Mouse (Mus musculus) CH12.LX (cell line): ENCODE measurements around the gene Cep78. TPM values are rescaled to one million over a fixed set of nuclear protein-coding genes. Genes with fewer than 3 reads are reported as not detected.
A peak's percentile ranks its signal among the peaks of the same experiment; 100 is the strongest.

Source experiments
- DNase-seq: peaks from one replicate; pipeline ENCODE4 v3.0.0-alpha.2; 2013; ENCODE audit errors: extremely low read depth
- H3K27ac ChIP-seq: 2 replicates; pipeline ENCODE4 v1.5.1; 2012; ENCODE audit warnings: low read depth, mild to moderate bottlenecking, control low read depth, moderate library complexity; ENCODE audit not compliant: insufficient read depth
- H3K27me3 ChIP-seq: replicated peaks from 2 replicates; pipeline ENCODE3; 2012; ENCODE audit warnings: inconsistent platforms
- H3K36me3 ChIP-seq, 2 experiments: replicated peaks in 1 of 2; 2 replicates each; pipeline versions ENCODE3 to v1.6.1; 2012; ENCODE audit warnings: inconsistent platforms in 1 of 2, low read length in 1 of 2, mild to moderate bottlenecking in 1 of 2, mixed read lengths in 1 of 2, moderate library complexity in 1 of 2; ENCODE audit not compliant: control insufficient read depth in 1 of 2, insufficient read depth in 1 of 2
- H3K4me1 ChIP-seq, 2 experiments: 2 replicates each; pipeline ENCODE4 v1.6.1; 2012; ENCODE audit warnings: inconsistent platforms in 1 of 2, moderate library complexity in 1 of 2; ENCODE audit not compliant: insufficient read depth in 2 of 2, control insufficient read depth in 1 of 2
- H3K4me2 ChIP-seq: 2 replicates; pipeline ENCODE4 v1.6.1; 2012; ENCODE audit warnings: low read depth, mild to moderate bottlenecking, control low read depth; ENCODE audit not compliant: poor library complexity, insufficient read depth, severe bottlenecking
- H3K4me3 ChIP-seq, 3 experiments: fragments of 150-350 bp in 1 of 3; sonication (generic) in 1 of 3; replicated peaks in 1 of 3; 2 replicates each; pipeline versions ENCODE3 to v1.5.1; 2011 to 2012; ENCODE audit warnings: low read depth in 2 of 3, low read length in 2 of 3, mild to moderate bottlenecking in 2 of 3, moderate library complexity in 2 of 3, control low read depth in 1 of 3, improper control_type of control experiment in 1 of 3, inconsistent platforms in 1 of 3, mixed read lengths in 1 of 3; ENCODE audit not compliant: poor library complexity in 1 of 3
- H3K79me2 ChIP-seq: replicated peaks from 2 replicates; pipeline ENCODE4 v1.6.1; 2012; ENCODE audit warnings: mild to moderate bottlenecking, moderate library complexity; ENCODE audit not compliant: control insufficient read depth, poor library complexity, insufficient read depth, severe bottlenecking; ENCODE audit errors: extremely low read depth
- H3K9ac ChIP-seq: 2 replicates; pipeline ENCODE4 v1.6.1; 2012; ENCODE audit warnings: low read depth, mild to moderate bottlenecking, control low read depth, moderate library complexity; ENCODE audit not compliant: insufficient read depth
- H3K9me3 ChIP-seq: replicated peaks from 2 replicates; pipeline ENCODE3; 2012; ENCODE audit warnings: low read length, inconsistent platforms, mixed read lengths
- CHD1 ChIP-seq: IDR thresholded peaks from 2 replicates; pipeline ENCODE4 v1.6.1; 2012; ENCODE audit warnings: low read depth, low read length, improper control_type of control experiment, inconsistent platforms
- CHD2 ChIP-seq: IDR thresholded peaks from 2 replicates; pipeline ENCODE4 v1.6.1; 2011; ENCODE audit warnings: low read length, improper control_type of control experiment
- EP300 ChIP-seq: IDR thresholded peaks from 2 replicates; pipeline ENCODE4 v1.6.1; 2011; ENCODE audit warnings: low read length, improper control_type of control experiment
- ETS1 ChIP-seq: conservative IDR thresholded peaks from 2 replicates; pipeline ENCODE4 v1.6.1; 2012; ENCODE audit warnings: low read depth, mild to moderate bottlenecking, inconsistent platforms, low read length, improper control_type of control experiment, moderate library complexity
- GABPA ChIP-seq: IDR thresholded peaks from 2 replicates; pipeline ENCODE4 v1.6.1; 2012; ENCODE audit warnings: low read depth, low read length, improper control_type of control experiment, inconsistent platforms; ENCODE audit not compliant: insufficient replicate concordance
- IRF4 ChIP-seq: IDR thresholded peaks from 2 replicates; pipeline ENCODE4 v1.6.1; 2014; ENCODE audit warnings: low read depth, mild to moderate bottlenecking, inconsistent platforms, low read length, improper control_type of control experiment
- JUN ChIP-seq: IDR thresholded peaks from 2 replicates; pipeline ENCODE4 v1.6.1; 2011; ENCODE audit warnings: low read depth, mild to moderate bottlenecking, low read length, improper control_type of control experiment, moderate library complexity; ENCODE audit not compliant: insufficient read depth
- JUND ChIP-seq: conservative IDR thresholded peaks from 2 replicates; pipeline ENCODE4 v1.6.1; 2011; ENCODE audit warnings: low read depth, low read length, improper control_type of control experiment
- KAT2A ChIP-seq: IDR thresholded peaks from 2 replicates; pipeline ENCODE4 v1.6.1; 2012; ENCODE audit warnings: low read length, improper control_type of control experiment, inconsistent platforms; ENCODE audit not compliant: insufficient replicate concordance
- MAFK ChIP-seq: IDR thresholded peaks from 2 replicates; pipeline ENCODE4 v1.6.1; 2011; ENCODE audit warnings: low read length, improper control_type of control experiment; ENCODE audit not compliant: insufficient replicate concordance
- MAX ChIP-seq: IDR thresholded peaks from 2 replicates; pipeline ENCODE4 v1.6.1; 2011; ENCODE audit warnings: low read length, improper control_type of control experiment
- MAZ ChIP-seq: IDR thresholded peaks from 2 replicates; pipeline ENCODE4 v1.6.1; 2012; ENCODE audit warnings: low read depth, mild to moderate bottlenecking, inconsistent platforms, low read length, improper control_type of control experiment, moderate library complexity
- MEF2A ChIP-seq: IDR thresholded peaks from 2 replicates; pipeline ENCODE4 v1.6.1; 2014; ENCODE audit warnings: low read depth, mild to moderate bottlenecking, inconsistent platforms, low read length, improper control_type of control experiment, borderline replicate concordance
- MXI1 ChIP-seq: IDR thresholded peaks from 2 replicates; pipeline ENCODE4 v1.6.1; 2011; ENCODE audit warnings: mild to moderate bottlenecking, low read depth, low read length, improper control_type of control experiment
- NRF1 ChIP-seq: IDR thresholded peaks from 2 replicates; pipeline ENCODE4 v1.6.1; 2014; ENCODE audit warnings: low read depth, mild to moderate bottlenecking, inconsistent platforms, low read length, improper control_type of control experiment, moderate library complexity
- PAX5 ChIP-seq: IDR thresholded peaks from 2 replicates; pipeline ENCODE4 v1.6.1; 2012; ENCODE audit warnings: low read length, inconsistent platforms, mixed read lengths
- POLR2A ChIP-seq: IDR thresholded peaks from 2 replicates; pipeline ENCODE4 v1.6.1; 2011; ENCODE audit warnings: low read depth, mild to moderate bottlenecking, improper control_type of control experiment, low read length
- POLR2AphosphoS2 ChIP-seq: IDR thresholded peaks from 2 replicates; pipeline ENCODE4 v1.6.1; 2011; ENCODE audit warnings: low read depth, low read length, improper control_type of control experiment
- SMC3 ChIP-seq: IDR thresholded peaks from 2 replicates; pipeline ENCODE4 v1.6.1; 2011; ENCODE audit warnings: low read depth, low read length, improper control_type of control experiment
- TBP ChIP-seq: conservative IDR thresholded peaks from 2 replicates; pipeline ENCODE4 v1.6.1; 2011; ENCODE audit warnings: low read depth, low read length, improper control_type of control experiment
- TCF12 ChIP-seq: IDR thresholded peaks from 2 replicates; pipeline ENCODE4 v1.6.1; 2014; ENCODE audit warnings: low read depth, mild to moderate bottlenecking, inconsistent platforms, low read length, improper control_type of control experiment
- UBTF ChIP-seq: IDR thresholded peaks from 2 replicates; pipeline ENCODE4 v1.6.1; 2012; ENCODE audit warnings: low read depth, mild to moderate bottlenecking, inconsistent platforms, low read length, improper control_type of control experiment, moderate library complexity
- ZNF384 ChIP-seq: IDR thresholded peaks from 2 replicates; pipeline ENCODE4 v1.6.1; 2012; ENCODE audit warnings: low read depth, low read length, improper control_type of control experiment, inconsistent platforms
- dilution Hi-C: fragments of 300-500 bp; cut with MboI; formaldehyde crosslinking; loops from 2 replicates; pipeline ENCODE4 v1.14.3; 2020; ENCODE audit warnings: low sequenced_read_pairs; ENCODE audit not compliant: extremely low pct_unique_long_range_greater_than_20kb, extremely low pct_ligation_motif_present
- in situ Hi-C: fragments of 300-500 bp; cut with MboI; formaldehyde crosslinking; loops from 3 replicates; pipeline ENCODE4 v1.14.3; 2019; ENCODE audit warnings: low sequenced_read_pairs, low pct_ligation_motif_present, low pct_unique_long_range_greater_than_20kb, mixed read lengths
- polyA plus RNA-seq: library from polyadenylated mRNA; unstranded; fragments of >175 nt; gene quantifications from 2 replicates; pipeline ENCODE4 v1.2.1, GENCODE M21; 2012; ENCODE audit warnings: low read depth; ENCODE audit not compliant: insufficient read length
- total RNA-seq, 2 experiments: library from RNA; depleted of rRNA; stranded (reverse); fragments of 300-350 nt in 1 of 2; fragments of >200 nt in 1 of 2; gene quantifications; 2 replicates each; pipeline ENCODE4 v1.2.3; 2012 to 2014

The Cep78 gene
- total and polyA plus RNA-seq, 3 experiments = 9.9 to 18.3 (median 11.7) TPM

- Histone ChIP-seq H3K36me3 (no peaks in the 10 kb centered on the region), H3K9me3 (peaks cover 1% of the 10 kb centered on the region), H3K4me3 (no peak overlapping the region), H3K27ac (no peak overlapping the region), H3K79me2 (no peaks in the 10 kb centered on the region), H3K4me1 (no peaks in the 10 kb centered on the region)
- dilution Hi-C loops = no loop called here
- no peak for TF ChIP-seq SMC3
- no peak for TF ChIP-seq MXI1
- no peak for TF ChIP-seq POLR2A
- TF ChIP-seq MAX = no peak
- TF ChIP-seq GABPA = no peak
- TF ChIP-seq KAT2A = no peak
- no peak for TF ChIP-seq MAZ
- TF ChIP-seq JUN = no peak
- TF ChIP-seq EP300 = no peak
- no peak for TF ChIP-seq TCF12
- no peak for TF ChIP-seq PAX5
- TF ChIP-seq, all 38 proteins: peak for 0
- no peak for DNase-seq
- Histone ChIP-seq H3K9ac (no peak overlapping the region), H3K4me2 (no peak overlapping the region), H3K27me3 (no peaks in the 10 kb centered on the region)
- in situ Hi-C loops = no loop called here
These were observed 37.4 kb upstream of the Cep78 start for GRCm38 (mm10) chr19:16022178-16022577.

- H3K4me3 ChIP-seq = no peak overlapping the region
- DNase-seq = no peak
- H3K9ac ChIP-seq = no peak overlapping the region
- in situ Hi-C loops = no loop called here
- no peaks in the 10 kb centered on the region for H3K27me3 ChIP-seq
- no peaks in the 10 kb centered on the region for H3K9me3 ChIP-seq
- H3K27ac ChIP-seq = no peak overlapping the region
- TF ChIP-seq KAT2A (no peak), JUND (no peak)
- H3K4me2 ChIP-seq = peak overlapping the region; percentile 50; the same call in 1 of the 2 replicates
- dilution Hi-C loops = no loop called here
- no peaks in the 10 kb centered on the region for H3K79me2 ChIP-seq
- no peaks in the 10 kb centered on the region for H3K36me3 ChIP-seq
- peaks cover 6 to 16% of the 10 kb centered on the region in 2 experiments for H3K4me1 ChIP-seq
These were observed 31.4 kb upstream of the Cep78 start for GRCm38 (mm10) chr19:16016171-16016570.

- H3K4me2 ChIP-seq = no peak overlapping the region
- no peak overlapping the region for H3K27ac ChIP-seq
- TF ChIP-seq JUN = no peak
- TF ChIP-seq MEF2A = peak; percentile 39; the same call in 1 of the 2 replicates
- 0 out of 2 replicates have a peak, but pooled peaks have one; percentile 13 for TF ChIP-seq JUND
- TF ChIP-seq POLR2AphosphoS2 = no peak
- no peak for TF ChIP-seq CHD1
- TF ChIP-seq NRF1 = no peak
- no peak for TF ChIP-seq MAX
- TF ChIP-seq IRF4 = peak; percentile 94
- TF ChIP-seq MAFK = 0 out of 2 replicates have a peak, but pooled peaks have one; percentile 44
- TF ChIP-seq UBTF = no peak
- TF ChIP-seq TBP = no peak
- peak; percentile 47; the same call in 1 of the 2 replicates for TF ChIP-seq TCF12
- no peak for TF ChIP-seq MAZ
- TF ChIP-seq EP300 = peak; percentile 94
- TF ChIP-seq ZNF384 = peak; percentile 88
- TF ChIP-seq CHD2 = 0 out of 2 replicates have a peak, but pooled peaks have one; percentile 18
- TF ChIP-seq ETS1 = 0 out of 2 replicates have a peak, but pooled peaks have one; percentile 20
These were observed 30.6 kb upstream of the Cep78 start for GRCm38 (mm10) chr19:16015191-16015968.

More at GRCm38 (mm10) chr19:16015191-16015968, 30.6 kb upstream of the Cep78 start:
- H3K27me3 ChIP-seq = no peaks in the 10 kb centered on the region
- in situ Hi-C loops (no loop called here), dilution Hi-C loops (no loop called here)
- H3K4me1 ChIP-seq = peaks cover 6 to 16% of the 10 kb centered on the region in 2 experiments
- H3K9me3 ChIP-seq = no peaks in the 10 kb centered on the region
- no peak overlapping the region for H3K4me3 ChIP-seq
- H3K9ac ChIP-seq = no peak overlapping the region
- DNase-seq = peak; percentile 49
- no peaks in the 10 kb centered on the region for H3K36me3 ChIP-seq
- no peaks in the 10 kb centered on the region for H3K79me2 ChIP-seq
